Mouse (Mus musculus) limb, embryonic 12.5 days (tissue): ENCODE results near the gene Aco1. TPM values are rescaled to one million over a fixed set of nuclear protein-coding genes. Genes with fewer than 3 reads are reported as not detected.
"Not testable (repeated sequence)": the region's sequence is repeated elsewhere in the genome, so short reads cannot be mapped to it uniquely, and the experiment has no call there.

Source experiments
- ATAC-seq: fragments of 200-750 bp; cut with Nextera tagmentation; 2 replicates; pipeline ENCODE4 v1.8.0; 2017; ENCODE audit warnings: low read depth, moderate TSS enrichment; ENCODE audit not compliant: insufficient number of reproducible peaks, insufficient read depth, low FRiP score, low TSS enrichment
- H3K27ac ChIP-seq: fragments of 300-500 bp; sonication (generic); 2 replicates; pipeline ENCODE4 v1.5.1; 2016; ENCODE audit warnings: mild to moderate bottlenecking, moderate library complexity
- H3K27me3 ChIP-seq: fragments of 300-500 bp; sonication (generic); 2 replicates; pipeline ENCODE4 v1.6.1; 2016; ENCODE audit warnings: mild to moderate bottlenecking, moderate library complexity
- H3K36me3 ChIP-seq: fragments of 300-500 bp; sonication (generic); 2 replicates; pipeline ENCODE4 v1.6.1; 2016; ENCODE audit warnings: mild to moderate bottlenecking, moderate library complexity
- H3K4me1 ChIP-seq: fragments of 300-500 bp; sonication (generic); replicated peaks from 2 replicates; pipeline ENCODE4 v1.6.1; 2016
- H3K4me2 ChIP-seq: fragments of 300-500 bp; sonication (generic); 2 replicates; pipeline ENCODE4 v1.6.1; 2016; ENCODE audit warnings: mild to moderate bottlenecking, moderate library complexity
- H3K4me3 ChIP-seq: fragments of 300-500 bp; sonication (generic); replicated peaks from 2 replicates; pipeline ENCODE4 v1.5.1; 2016; ENCODE audit warnings: mild to moderate bottlenecking
- H3K9ac ChIP-seq: fragments of 300-500 bp; sonication (generic); replicated peaks from 2 replicates; pipeline ENCODE4 v1.6.1; 2016; ENCODE audit warnings: mild to moderate bottlenecking, moderate library complexity
- H3K9me3 ChIP-seq: fragments of 300-500 bp; sonication (generic); 2 replicates; pipeline ENCODE4 v1.6.1; 2016; ENCODE audit warnings: mild to moderate bottlenecking, moderate library complexity
- WGBS: fragments of 180-500 bp; shearing (Covaris S2); methylation state at CpG from one replicate; pipeline ENCODE4 v1.1.7; 2016; 5-methylcytosine and 5-hydroxymethylcytosine counted together
- polyA plus RNA-seq: library from polyadenylated mRNA; unstranded; fragments of >200 nt; fragmentation: Nextera tagmentation; extraction: Ambion mirVana; gene quantifications from 2 replicates; pipeline ENCODE4 v1.2.1, GENCODE M21; 2016

The Aco1 gene
- 49.3 and 52.9 TPM in 2 replicates for polyA plus RNA-seq

DNA sequence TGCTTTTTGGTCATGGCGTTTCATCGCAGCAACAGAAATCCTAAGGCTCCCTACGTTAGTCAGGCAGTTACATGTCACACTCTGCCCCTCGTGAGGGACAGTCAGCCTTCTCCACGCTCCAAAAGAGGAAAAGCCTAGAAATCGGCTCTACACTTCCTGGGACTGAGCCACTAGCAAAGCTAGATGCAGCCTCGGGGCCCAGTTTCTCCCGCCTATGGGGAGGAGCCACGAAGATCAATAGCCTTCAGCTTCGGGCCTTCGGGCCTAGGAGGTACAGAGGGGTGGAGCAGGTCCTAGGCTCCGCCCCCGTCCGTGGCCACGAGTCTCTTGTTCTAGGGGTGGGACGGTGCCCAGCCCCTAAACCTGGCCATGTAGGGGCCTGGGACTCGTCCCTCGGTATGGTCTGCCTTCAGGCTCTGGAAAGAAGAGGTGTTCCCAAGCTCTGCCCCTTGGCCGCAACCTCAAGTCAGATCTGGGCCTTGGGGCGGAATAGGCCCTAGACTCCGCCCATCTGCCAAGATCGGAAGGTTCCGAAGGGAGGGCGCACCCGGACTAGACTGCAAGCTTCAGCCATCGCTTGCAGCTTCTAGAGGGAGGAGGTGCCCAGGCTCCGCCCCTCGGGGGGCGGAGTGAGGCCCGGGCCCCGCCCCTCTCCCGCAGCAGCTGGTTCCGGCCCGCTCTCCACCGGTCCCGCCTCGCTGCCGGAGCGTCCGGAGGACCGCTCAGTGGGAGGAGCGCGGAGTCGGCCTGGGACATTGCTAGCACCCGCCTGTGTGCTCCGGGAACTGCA lies at the start of gene Aco1:
Gene Aco1, plus strand, starts transcription at position 339 of the 790 bp plus-strand sequence.
- Histone ChIP-seq H3K9ac (peak within 1 kb of the TSS; percentile 81), H3K4me1 (peaks cover 17% of the 10 kb centered on the region), H3K27me3 (no peaks in the 10 kb centered on the region), H3K4me3 (peak within 1 kb of the TSS; percentile 75), H3K27ac (peak within 1 kb of the TSS; percentile 92), H3K4me2 (peak within 1 kb of the TSS; percentile 76), H3K9me3 (no peaks in the 10 kb centered on the region), H3K36me3 (no peaks in the 10 kb centered on the region)
- WGBS: under 1% methylated on average over 46 of the region's 46 CpGs
- peak; percentile 97 for ATAC-seq

- ATAC-seq: no peak
- no peaks in the 10 kb centered on the region for H3K36me3 ChIP-seq
- WGBS: 83% methylated on average over 2 of the region's 2 CpGs
- H3K9me3 ChIP-seq: no peaks in the 10 kb centered on the region
- H3K4me3 ChIP-seq: no peak overlapping the region
- H3K27ac ChIP-seq: no peak overlapping the region
- no peaks in the 10 kb centered on the region for H3K27me3 ChIP-seq
- H3K4me1 ChIP-seq: no peaks in the 10 kb centered on the region
- H3K4me2 ChIP-seq: no peak overlapping the region
- no peak overlapping the region for H3K9ac ChIP-seq
Observed at GRCm38 (mm10) chr4:40094974-40095373, 47.9 kb upstream of the Aco1 start.

- WGBS: 79% methylated on average over 1 of the region's 1 CpGs
- no peak for ATAC-seq
- Histone ChIP-seq H3K27ac (no peak overlapping the region), H3K36me3 (no peaks in the 10 kb centered on the region), H3K9me3 (peaks cover 4% of the 10 kb centered on the region; the same call in 1 of the 2 replicates), H3K4me1 (no peaks in the 10 kb centered on the region), H3K4me3 (no peak overlapping the region), H3K9ac (no peak overlapping the region), H3K4me2 (no peak overlapping the region), H3K27me3 (no peaks in the 10 kb centered on the region)
Observed at GRCm38 (mm10) chr4:40102996-40103395, 39.9 kb upstream of the Aco1 start.

GRCm38 (mm10) chr4:40106004-40106536 lies 36.8 kb upstream of the Aco1 start:
- no peaks in the 10 kb centered on the region for H3K36me3 ChIP-seq
- no peaks in the 10 kb centered on the region for H3K4me1 ChIP-seq
- no peak overlapping the region for H3K4me3 ChIP-seq
- WGBS: 52% methylated on average over 8 of the region's 8 CpGs
- H3K9ac ChIP-seq: no peak overlapping the region
- H3K9me3 ChIP-seq: peaks cover 4% of the 10 kb centered on the region; the same call in 1 of the 2 replicates
- H3K27me3 ChIP-seq: no peaks in the 10 kb centered on the region
- no peak overlapping the region for H3K4me2 ChIP-seq
- no peak overlapping the region for H3K27ac ChIP-seq
- ATAC-seq: no peak

- H3K27me3 ChIP-seq: no peaks in the 10 kb centered on the region
- no peaks in the 10 kb centered on the region for H3K4me1 ChIP-seq
- no peak overlapping the region for H3K27ac ChIP-seq
- H3K9me3 ChIP-seq: peaks cover 4% of the 10 kb centered on the region; the same call in 1 of the 2 replicates
- H3K4me2 ChIP-seq: no peak overlapping the region
- H3K9ac ChIP-seq: no peak overlapping the region
- no peak for ATAC-seq
- H3K36me3 ChIP-seq: no peaks in the 10 kb centered on the region
- H3K4me3 ChIP-seq: no peak overlapping the region
- 93% methylated on average over 4 of the region's 4 CpGs for WGBS
Observed at GRCm38 (mm10) chr4:40108030-40108429, 34.9 kb upstream of the Aco1 start.

DNA sequence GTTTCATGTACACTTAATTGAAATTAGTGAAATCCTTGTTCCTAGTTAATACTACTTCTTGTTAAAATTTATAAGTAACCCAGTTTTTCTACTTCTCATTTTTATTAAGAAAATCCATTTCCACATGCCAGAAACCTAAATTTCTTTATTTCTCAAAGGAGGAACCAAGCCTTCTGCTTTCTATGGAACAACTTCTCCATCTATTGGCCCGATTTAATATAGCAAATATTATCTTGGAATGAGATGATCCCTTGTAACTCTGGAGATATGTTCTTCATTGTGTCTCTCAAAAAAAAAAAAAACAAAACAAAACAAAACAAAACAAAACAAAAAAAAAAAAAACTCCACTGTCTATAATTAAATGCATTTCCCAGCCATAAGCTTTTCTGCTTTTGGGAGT lies 29.7 kb upstream of the Aco1 start:
- no peak overlapping the region for H3K9ac ChIP-seq
- no peaks in the 10 kb centered on the region for H3K4me1 ChIP-seq
- no peaks in the 10 kb centered on the region for H3K9me3 ChIP-seq
- no peak overlapping the region for H3K4me2 ChIP-seq
- no peak overlapping the region for H3K4me3 ChIP-seq
- WGBS: 79% methylated on average over 1 of the region's 1 CpGs
- no peak overlapping the region for H3K27ac ChIP-seq
- no peaks in the 10 kb centered on the region for H3K27me3 ChIP-seq
- no peaks in the 10 kb centered on the region for H3K36me3 ChIP-seq
- no peak for ATAC-seq

DNA sequence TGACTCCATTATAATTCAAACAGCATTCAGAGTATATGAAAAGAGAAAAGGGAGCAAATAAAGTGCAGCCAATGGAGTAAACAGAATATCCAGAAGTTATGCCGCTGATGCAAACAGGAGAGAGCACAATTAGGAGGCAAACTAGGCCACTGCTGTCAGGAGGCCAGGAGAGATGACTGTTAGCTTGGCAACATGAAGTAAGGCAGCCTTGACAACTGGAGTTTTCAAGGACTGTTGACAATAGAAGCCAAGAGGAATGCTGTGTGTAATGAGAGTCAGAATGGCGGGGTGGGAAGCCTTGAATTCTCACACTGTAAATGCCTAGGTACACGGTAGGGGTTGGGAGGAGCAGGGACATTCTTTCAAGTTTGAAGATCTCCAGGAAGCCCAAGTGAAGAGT lies 21.7 kb upstream of the Aco1 start:
- Histone ChIP-seq H3K4me1 (no peaks in the 10 kb centered on the region), H3K27me3 (no peaks in the 10 kb centered on the region), H3K9ac (no peak overlapping the region), H3K27ac (no peak overlapping the region), H3K36me3 (no peaks in the 10 kb centered on the region), H3K4me3 (no peak overlapping the region), H3K4me2 (no peak overlapping the region), H3K9me3 (peaks cover 6% of the 10 kb centered on the region; the same call in 1 of the 2 replicates)
- ATAC-seq: no peak
- WGBS: 78% methylated on average over 3 of the region's 3 CpGs

DNA sequence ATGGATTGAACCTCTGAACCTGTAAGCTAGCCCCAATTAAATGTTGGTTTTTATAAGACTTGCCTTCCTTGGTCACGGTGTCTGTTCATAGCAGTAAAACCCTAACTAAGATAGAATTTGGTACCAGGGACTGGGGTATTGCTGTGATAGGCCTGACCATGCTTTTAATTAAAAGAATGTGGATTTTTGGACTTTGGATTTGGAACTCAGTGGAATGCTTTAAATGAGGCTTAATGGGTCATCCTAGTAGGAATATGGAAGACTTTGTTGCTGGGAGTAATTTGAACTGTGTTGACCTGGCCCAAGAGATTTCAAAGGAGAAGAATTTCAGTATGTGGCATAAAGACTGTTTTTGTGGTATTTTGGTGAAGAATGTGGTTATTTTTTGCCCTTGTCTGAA lies 20.6 kb upstream of the Aco1 start:
- not testable (repeated sequence) for H3K4me1 ChIP-seq, H3K27ac ChIP-seq, H3K36me3 ChIP-seq, H3K9ac ChIP-seq, H3K27me3 ChIP-seq, H3K9me3 ChIP-seq, H3K4me3 ChIP-seq, ATAC-seq, H3K4me2 ChIP-seq
- WGBS: 76% methylated on average over 1 of the region's 1 CpGs

DNA sequence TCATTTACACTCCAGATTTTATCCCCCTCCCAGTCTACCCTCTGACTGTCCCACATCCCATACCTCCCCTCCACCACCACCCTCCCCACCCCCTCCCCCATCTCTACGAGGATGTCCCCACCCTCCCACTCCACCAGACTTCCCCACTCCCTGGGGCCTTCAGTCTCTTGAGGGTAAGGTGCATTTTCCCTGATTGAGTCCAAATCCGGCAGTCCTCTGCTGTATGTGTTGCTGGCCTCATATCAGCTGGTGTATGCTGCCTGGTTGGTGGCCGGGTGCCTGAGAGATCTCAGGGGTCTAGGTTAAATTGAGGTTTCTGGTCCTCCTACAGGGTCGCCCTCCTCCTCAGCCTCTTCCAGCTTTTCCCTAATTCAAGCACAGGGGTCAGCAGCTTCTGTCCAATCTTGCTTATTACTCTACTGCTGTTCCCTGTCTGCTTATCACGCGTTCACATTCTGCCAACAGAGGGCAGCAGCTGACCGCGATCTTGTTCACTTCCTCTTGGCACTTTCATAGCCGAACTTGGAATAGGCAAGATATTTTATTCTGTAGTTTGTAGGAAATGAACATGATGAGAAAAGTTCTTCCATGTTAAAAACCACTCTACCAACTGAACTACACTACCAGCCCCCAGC lies 8.3 kb upstream of the Aco1 start:
- Histone ChIP-seq H3K27me3 (no peaks in the 10 kb centered on the region), H3K4me3 (no peak overlapping the region), H3K4me1 (no peaks in the 10 kb centered on the region), H3K9ac (no peak overlapping the region), H3K4me2 (no peak overlapping the region), H3K27ac (no peak overlapping the region), H3K36me3 (no peaks in the 10 kb centered on the region), H3K9me3 (no peaks in the 10 kb centered on the region)
- no peak for ATAC-seq
- 22% methylated on average over 9 of the region's 9 CpGs for WGBS

GRCm38 (mm10) chr4:40136519-40136918 lies 6.4 kb upstream of the Aco1 start:
- no peak for ATAC-seq
- WGBS: 90% methylated on average over 4 of the region's 4 CpGs

GRCm38 (mm10) chr4:40139663-40140255 lies 3.1 kb upstream of the Aco1 start:
- ATAC-seq: no peak
- no peak overlapping the region for H3K9ac ChIP-seq
- H3K4me2 ChIP-seq: no peak overlapping the region
- H3K4me3 ChIP-seq: no peak overlapping the region
- no peak overlapping the region for H3K27ac ChIP-seq
- WGBS: 77% methylated on average over 3 of the region's 3 CpGs
- no peaks in the 10 kb centered on the region for H3K36me3 ChIP-seq
- no peaks in the 10 kb centered on the region for H3K27me3 ChIP-seq
- H3K4me1 ChIP-seq: peaks cover 14% of the 10 kb centered on the region
- H3K9me3 ChIP-seq: no peaks in the 10 kb centered on the region

More at GRCm38 (mm10) chr4:40136519-40136918, 6.4 kb upstream of the Aco1 start:
- no peak overlapping the region for H3K9ac ChIP-seq
- H3K36me3 ChIP-seq: no peaks in the 10 kb centered on the region
- no peak overlapping the region for H3K27ac ChIP-seq
- no peaks in the 10 kb centered on the region for H3K9me3 ChIP-seq
- no peaks in the 10 kb centered on the region for H3K27me3 ChIP-seq
- no peak overlapping the region for H3K4me2 ChIP-seq
- H3K4me3 ChIP-seq: no peak overlapping the region
- no peaks in the 10 kb centered on the region for H3K4me1 ChIP-seq
